Mouse (Mus musculus): ENCODE results near the gene Gm49320. TPM values are rescaled to one million over a fixed set of nuclear protein-coding genes. Genes with fewer than 3 reads are reported as not detected.

Gm49320 gene
- polyA plus RNA-seq, 1 experiment, result 0.64 TPM

DNA sequence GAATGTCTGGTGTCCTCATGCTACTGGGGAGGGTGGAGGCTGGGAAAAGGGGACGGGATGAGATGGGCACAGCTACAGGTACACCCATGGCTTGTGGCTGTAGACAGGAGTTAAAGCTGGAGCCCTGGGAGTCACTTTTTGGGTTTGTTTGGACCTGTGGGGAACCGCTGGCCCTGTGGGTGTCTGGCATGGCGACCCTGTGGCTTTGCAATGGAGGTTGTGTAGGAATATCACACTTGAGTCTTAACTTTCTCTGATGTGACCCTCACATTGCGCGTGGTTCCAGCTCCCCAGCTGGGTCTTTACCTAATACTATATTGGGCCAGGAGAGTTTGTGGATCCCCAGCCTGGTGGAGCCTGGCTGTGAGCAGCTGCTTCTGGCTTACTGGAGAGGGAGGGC is 6.4 kb downstream of the Gm49320 start:
- H3K27me3 ChIP-seq (ENCODE audit: control insufficient read depth, insufficient read depth, low read length), result no peaks in the 10 kb centered on the region
- TF ChIP-seq CTCF (IDR thresholded peaks at IDR 0.05; ENCODE audit: control insufficient read depth, insufficient read depth, insufficient replicate concordance, low read depth, low read length) (no peak), POLR2A (IDR thresholded peaks at IDR 0.05; ENCODE audit: control insufficient read depth, low read depth, low read length) (no peak)
- H3K4me3 ChIP-seq (ENCODE audit: control insufficient read depth, low read depth, low read length), result no peak overlapping the region
- no peaks in the 10 kb centered on the region for H3K36me3 ChIP-seq (ENCODE audit: control insufficient read depth, insufficient read depth, low read length)
- no peak overlapping the region for H3K27ac ChIP-seq (ENCODE audit: control insufficient read depth, insufficient read depth, low read depth, low read length)
- peaks cover 9% of the 10 kb centered on the region for H3K4me1 ChIP-seq (ENCODE audit: control insufficient read depth, insufficient read depth, low read length)

DNA sequence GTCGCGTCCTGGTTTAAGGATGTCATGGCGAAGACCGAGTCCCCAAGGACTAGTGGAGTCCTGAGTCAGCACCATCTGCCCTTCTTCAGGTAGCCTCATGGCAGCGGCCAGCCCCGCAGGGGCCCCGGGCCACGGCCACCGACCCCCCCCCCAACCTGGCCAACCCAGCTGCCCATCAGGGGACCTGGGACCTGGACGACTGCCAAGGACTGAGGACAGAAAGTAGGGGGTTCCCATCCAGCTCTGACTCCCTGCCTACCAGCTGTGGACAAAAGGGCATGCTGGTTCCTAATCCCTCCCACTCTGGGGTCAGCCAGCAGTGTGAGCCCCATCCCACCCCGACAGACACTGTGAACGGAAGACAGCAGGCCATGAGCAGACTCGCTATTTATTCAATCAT is 7.1 kb downstream of the Gm49320 start:
- TF ChIP-seq POLR2A (IDR thresholded peaks at IDR 0.05; ENCODE audit: control insufficient read depth, low read depth, low read length), result no peak
- TF ChIP-seq CTCF (IDR thresholded peaks at IDR 0.05; ENCODE audit: control insufficient read depth, insufficient read depth, insufficient replicate concordance, low read depth, low read length), result no peak
- no peak overlapping the region for H3K27ac ChIP-seq (ENCODE audit: control insufficient read depth, insufficient read depth, low read depth, low read length)
- H3K27me3 ChIP-seq (ENCODE audit: control insufficient read depth, insufficient read depth, low read length), result no peaks in the 10 kb centered on the region
- peaks cover 14% of the 10 kb centered on the region for H3K4me1 ChIP-seq (ENCODE audit: control insufficient read depth, insufficient read depth, low read length)
- no peak overlapping the region for H3K4me3 ChIP-seq (ENCODE audit: control insufficient read depth, low read depth, low read length)
- no peaks in the 10 kb centered on the region for H3K36me3 ChIP-seq (ENCODE audit: control insufficient read depth, insufficient read depth, low read length)

DNA sequence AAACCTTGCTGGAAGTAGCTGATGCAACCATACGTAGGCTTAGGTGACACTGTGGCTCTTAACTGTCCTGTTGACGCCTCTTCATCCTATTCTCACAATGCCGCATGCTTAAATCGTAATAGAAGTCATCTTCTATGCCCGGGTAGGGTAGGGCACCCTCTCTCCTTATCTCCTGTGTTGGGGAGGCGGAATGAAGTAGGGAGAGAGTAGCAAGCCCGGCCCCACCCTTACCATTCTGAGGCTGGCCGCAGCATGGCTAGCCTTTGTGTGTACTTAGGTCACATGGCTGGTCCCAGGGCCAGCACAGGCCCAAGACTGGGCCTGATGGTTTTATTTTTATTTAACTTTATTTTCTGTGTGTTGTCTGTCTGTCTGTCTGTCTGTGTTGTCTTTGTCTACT is 8.6 kb downstream of the Gm49320 start:
- no peak overlapping the region; the same call in 1 of the 2 replicates for H3K27ac ChIP-seq (ENCODE audit: control insufficient read depth, insufficient read depth, low read depth, low read length)
- no peaks in the 10 kb centered on the region for H3K27me3 ChIP-seq (ENCODE audit: control insufficient read depth, insufficient read depth, low read length)
- H3K4me3 ChIP-seq (ENCODE audit: control insufficient read depth, low read depth, low read length), result no peak overlapping the region
- H3K4me1 ChIP-seq (ENCODE audit: control insufficient read depth, insufficient read depth, low read length), result peaks cover 16% of the 10 kb centered on the region
- no peak for TF ChIP-seq POLR2A (IDR thresholded peaks at IDR 0.05; ENCODE audit: control insufficient read depth, low read depth, low read length)
- H3K36me3 ChIP-seq (ENCODE audit: control insufficient read depth, insufficient read depth, low read length), result no peaks in the 10 kb centered on the region

DNA sequence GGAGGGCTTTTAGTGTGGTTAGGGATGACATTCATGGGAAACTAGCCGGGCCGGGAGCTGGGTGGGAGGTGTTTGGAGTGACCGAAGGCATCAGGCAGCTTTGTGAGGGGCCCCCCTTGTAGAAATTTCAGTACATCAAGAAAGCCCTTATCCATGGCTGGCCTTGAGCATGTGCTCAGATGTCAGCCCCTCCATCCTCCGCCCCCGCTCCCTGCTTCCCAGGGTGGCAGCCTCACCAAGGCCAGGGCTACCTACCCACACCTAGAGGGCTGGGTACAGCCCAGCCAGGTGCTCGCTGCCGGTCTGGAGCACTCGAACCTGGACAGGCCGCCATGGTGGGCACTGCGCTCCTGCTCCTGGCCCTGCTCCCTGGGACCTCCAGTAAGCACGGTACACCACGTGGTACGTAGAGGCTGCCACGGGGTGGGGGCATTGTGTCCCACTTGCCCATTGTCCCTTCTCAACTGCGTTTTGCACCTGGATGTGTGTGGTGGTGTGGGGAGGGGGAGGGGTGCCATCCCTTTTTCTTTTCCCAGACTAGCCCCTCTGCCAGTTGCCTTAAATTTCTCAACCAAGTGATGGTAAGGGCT is 9.4 kb downstream of the Gm49320 start, which contains the start of gene Tgfbr3l:
TSS of gene Tgfbr3l (plus strand) at position 264 of the 590 bp plus-strand sequence.
- TF ChIP-seq CTCF (IDR thresholded peaks at IDR 0.05; ENCODE audit: control insufficient read depth, insufficient read depth, insufficient replicate concordance, low read depth, low read length) (no peak), POLR2A (IDR thresholded peaks at IDR 0.05; ENCODE audit: control insufficient read depth, low read depth, low read length) (no peak)
- Histone ChIP-seq H3K36me3 (ENCODE audit: control insufficient read depth, insufficient read depth, low read length) (no peaks in the 10 kb centered on the region), H3K4me3 (ENCODE audit: control insufficient read depth, low read depth, low read length) (peak within 1 kb of the TSS; percentile 56), H3K27ac (ENCODE audit: control insufficient read depth, insufficient read depth, low read depth, low read length) (peak within 1 kb of the TSS; percentile 49), H3K4me1 (ENCODE audit: control insufficient read depth, insufficient read depth, low read length) (peaks cover 16% of the 10 kb centered on the region), H3K27me3 (ENCODE audit: control insufficient read depth, insufficient read depth, low read length) (no peaks in the 10 kb centered on the region)

DNA sequence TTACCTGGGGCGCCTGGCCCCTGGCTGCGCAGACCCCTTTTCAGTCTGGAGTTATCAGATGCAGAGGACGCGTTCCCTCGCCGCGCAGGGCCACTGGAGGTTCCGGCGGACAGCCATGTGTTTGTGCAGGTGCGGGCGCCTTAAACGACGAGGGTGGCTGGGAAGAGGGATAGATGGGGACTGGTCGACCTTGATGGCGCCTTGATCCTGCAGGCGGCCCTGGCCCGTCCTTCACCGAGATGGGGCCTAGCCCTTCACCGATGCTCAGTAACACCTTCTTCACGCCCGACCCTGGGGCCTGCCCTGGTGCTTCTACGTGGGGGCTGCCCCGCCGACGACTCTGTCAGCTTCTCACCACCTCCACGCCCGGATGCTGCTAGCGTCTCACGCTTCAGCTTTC is 10.5 kb downstream of the Gm49320 start:
- H3K27me3 ChIP-seq (ENCODE audit: control insufficient read depth, insufficient read depth, low read length), result no peaks in the 10 kb centered on the region
- H3K36me3 ChIP-seq (ENCODE audit: control insufficient read depth, insufficient read depth, low read length), result no peaks in the 10 kb centered on the region
- peak overlapping the region; percentile 56 for H3K4me3 ChIP-seq (ENCODE audit: control insufficient read depth, low read depth, low read length)
- TF ChIP-seq POLR2A (IDR thresholded peaks at IDR 0.05; ENCODE audit: control insufficient read depth, low read depth, low read length) (no peak), CTCF (IDR thresholded peaks at IDR 0.05; ENCODE audit: control insufficient read depth, insufficient read depth, insufficient replicate concordance, low read depth, low read length) (no peak)
- H3K27ac ChIP-seq (ENCODE audit: control insufficient read depth, insufficient read depth, low read depth, low read length), result peak overlapping the region; percentile 5; the same call in 1 of the 2 replicates
- H3K4me1 ChIP-seq (ENCODE audit: control insufficient read depth, insufficient read depth, low read length), result peaks cover 19% of the 10 kb centered on the region

DNA sequence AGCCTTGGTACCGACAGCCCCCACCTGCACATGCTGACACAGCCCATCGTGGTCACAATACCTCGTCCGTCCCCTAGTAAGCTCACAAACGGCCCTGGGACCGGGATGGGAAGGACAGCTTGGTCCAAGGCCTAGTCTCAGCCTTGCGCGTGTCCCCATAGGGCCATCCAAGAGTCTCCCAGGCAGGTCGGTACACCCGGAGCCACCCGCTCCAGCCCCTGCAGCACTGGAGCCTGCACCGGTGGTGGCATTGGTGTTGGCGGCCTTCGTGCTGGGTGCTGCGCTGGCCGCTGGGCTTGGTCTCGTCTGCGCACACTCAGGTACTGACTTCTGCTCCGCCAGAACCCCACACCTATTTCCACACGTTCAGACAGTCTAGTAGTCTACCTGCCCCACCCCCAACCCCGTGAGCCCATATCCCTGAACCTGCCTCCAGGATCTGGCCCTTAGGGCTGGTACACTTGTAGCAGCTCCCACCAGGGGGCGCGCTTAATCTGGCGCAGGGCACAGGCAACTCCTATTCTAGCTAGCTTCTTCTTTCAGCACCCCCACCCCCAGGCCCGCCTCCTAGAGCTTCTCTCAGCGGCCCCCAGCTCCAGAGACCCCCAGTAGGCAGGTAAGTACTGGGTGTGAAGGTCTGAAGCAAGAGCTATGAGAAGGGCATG is 11.8 kb downstream of the Gm49320 start:
- H3K4me1 ChIP-seq (ENCODE audit: control insufficient read depth, insufficient read depth, low read length), result peaks cover 19% of the 10 kb centered on the region
- peak overlapping the region; percentile 38 for H3K4me3 ChIP-seq (ENCODE audit: control insufficient read depth, low read depth, low read length)
- H3K27me3 ChIP-seq (ENCODE audit: control insufficient read depth, insufficient read depth, low read length), result no peaks in the 10 kb centered on the region
- no peaks in the 10 kb centered on the region for H3K36me3 ChIP-seq (ENCODE audit: control insufficient read depth, insufficient read depth, low read length)
- no peak overlapping the region for H3K27ac ChIP-seq (ENCODE audit: control insufficient read depth, insufficient read depth, low read depth, low read length)
- peak; percentile 74; the same call in 1 of the 2 replicates for TF ChIP-seq CTCF (IDR thresholded peaks at IDR 0.05; ENCODE audit: control insufficient read depth, insufficient read depth, insufficient replicate concordance, low read depth, low read length)
- peak; percentile 14; the same call in 1 of the 2 replicates for TF ChIP-seq POLR2A (IDR thresholded peaks at IDR 0.05; ENCODE audit: control insufficient read depth, low read depth, low read length)

DNA sequence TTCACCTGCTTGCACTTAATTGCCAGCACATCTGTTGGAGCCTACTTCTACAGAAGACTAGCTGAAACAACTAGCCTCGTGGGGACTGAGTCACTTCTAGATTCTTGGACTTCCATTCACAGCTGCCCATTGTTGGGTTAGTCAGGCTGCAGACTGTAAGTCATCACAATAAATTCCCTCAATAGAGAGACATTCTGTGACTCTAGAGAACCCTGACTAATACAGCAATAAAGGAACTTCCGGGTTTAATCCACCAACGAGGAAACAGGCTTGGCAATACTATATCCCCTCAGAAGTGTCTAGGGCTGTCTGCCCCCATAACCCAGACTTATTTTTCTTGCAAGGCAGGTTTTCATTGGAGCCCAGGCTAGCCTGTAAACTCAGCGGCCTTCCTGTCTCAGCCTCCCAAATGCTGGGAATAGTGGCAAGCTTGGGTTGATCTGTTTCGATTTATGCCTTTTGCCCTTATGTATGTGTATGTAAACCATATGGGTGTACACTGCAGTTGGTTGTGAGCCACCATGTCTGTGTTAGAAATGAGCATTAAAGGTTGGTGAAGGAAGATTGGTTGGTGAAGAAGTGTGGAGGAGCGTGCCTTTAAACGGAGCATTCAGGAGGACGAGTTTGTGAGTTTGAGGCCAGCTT is 13.6 kb downstream of the Gm49320 start:
- Histone ChIP-seq H3K36me3 (ENCODE audit: control insufficient read depth, insufficient read depth, low read length) (no peaks in the 10 kb centered on the region), H3K27me3 (ENCODE audit: control insufficient read depth, insufficient read depth, low read length) (no peaks in the 10 kb centered on the region), H3K4me1 (ENCODE audit: control insufficient read depth, insufficient read depth, low read length) (peaks cover 19% of the 10 kb centered on the region), H3K27ac (ENCODE audit: control insufficient read depth, insufficient read depth, low read depth, low read length) (no peak overlapping the region), H3K4me3 (ENCODE audit: control insufficient read depth, low read depth, low read length) (peak overlapping the region; percentile 91)
- TF ChIP-seq CTCF (IDR thresholded peaks at IDR 0.05; ENCODE audit: control insufficient read depth, insufficient read depth, insufficient replicate concordance, low read depth, low read length) (no peak), POLR2A (IDR thresholded peaks at IDR 0.05; ENCODE audit: control insufficient read depth, low read depth, low read length) (no peak)

Measured in testis, adult 2 months (tissue).